22 mouse cellular contexts compared by ENCODE assay signal in genomic region chr1:133321267-133321925, GRCm38 (mm10). TPM values are rescaled to one million over a fixed set of nuclear protein-coding genes. Genes with fewer than 3 reads are reported as not detected.
A peak's percentile ranks its signal among the peaks of the same experiment; 100 is the strongest.
DNase-seq lines count a peak whose midpoint lies in the region; ATAC-seq lines count a peak whose summit lies in the region.
"Had no signal": no experiment of that assay in that cellular context is flagged by ENCODE, and none has a peak within 500 bp of the region (broad histone marks: within the 10 kb centered on the region; RNA-seq: fewer than 3 reads in every experiment).

Kiss1 (plus strand) TSS chr1:133321875.

- DNase-seq in hindbrain, embryonic 11.5 days (ENCODE audit: low spot score) = no peak
- DNase-seq in midbrain, embryonic 11.5 days (ENCODE audit: low spot score, missing footprints) = no peak
- DNase-seq in lung, adult 18-20 months = peak; percentile 48 to 74
- DNase-seq in lung, postnatal 25 days (ENCODE audit: low spot score) = peak; percentile 65
- DNase-seq: adrenal gland, adult 2 months; cerebellum, adult 9-10 months; kidney, adult 8-10 months; kidney, postnatal 4 days; liver, postnatal 0 days; spleen, adult 18-20 months; thymus, postnatal 25 days had no signal

- no peak within 1 kb of the TSS; the same call in 1 of the 2 replicates for H3K27ac ChIP-seq in hindbrain, embryonic 13.5 days
- no peak within 1 kb of the TSS for H3K27ac ChIP-seq in hindbrain, embryonic 11.5 days (ENCODE audit: low read depth, low read length)
- H3K27ac ChIP-seq in midbrain, embryonic 15.5 days = no peak within 1 kb of the TSS
- no peak within 1 kb of the TSS for H3K27ac ChIP-seq in midbrain, embryonic 11.5 days (ENCODE audit: low read depth, low read length)
- no peak within 1 kb of the TSS for H3K27ac ChIP-seq in neural tube, embryonic 15.5 days (replicated peaks)
- H3K27ac ChIP-seq: hindbrain, embryonic 15.5 days; midbrain, embryonic 12.5 days; stomach, embryonic 15.5 days had no signal

- H3K9ac ChIP-seq in hindbrain, embryonic 13.5 days = no peak within 1 kb of the TSS
- H3K9ac ChIP-seq in hindbrain, embryonic 11.5 days (ENCODE audit: low read depth, low read length) = no peak within 1 kb of the TSS
- no peak within 1 kb of the TSS for H3K9ac ChIP-seq in midbrain, embryonic 15.5 days
- no peak within 1 kb of the TSS for H3K9ac ChIP-seq in midbrain, embryonic 11.5 days (ENCODE audit: low read length)
- no peak within 1 kb of the TSS for H3K9ac ChIP-seq in neural tube, embryonic 15.5 days (replicated peaks)
- H3K9ac ChIP-seq: hindbrain, embryonic 15.5 days; liver, postnatal 0 days; midbrain, embryonic 12.5 days; stomach, embryonic 15.5 days had no signal

- no peaks in the 10 kb centered on the region for H3K9me3 ChIP-seq in hindbrain, embryonic 13.5 days
- H3K9me3 ChIP-seq in hindbrain, embryonic 11.5 days (ENCODE audit: control insufficient read depth, low read length) = no peaks in the 10 kb centered on the region
- no peaks in the 10 kb centered on the region for H3K9me3 ChIP-seq in midbrain, embryonic 15.5 days
- H3K9me3 ChIP-seq in midbrain, embryonic 11.5 days (ENCODE audit: control insufficient read depth, low read length) = no peaks in the 10 kb centered on the region
- no peaks in the 10 kb centered on the region for H3K9me3 ChIP-seq in neural tube, embryonic 15.5 days (replicated peaks)
- H3K9me3 ChIP-seq: hindbrain, embryonic 15.5 days; stomach, embryonic 15.5 days had no signal

- 0 out of 2 replicates have a peak, but pooled peaks have one; percentile 36 for ATAC-seq in hindbrain, embryonic 13.5 days (ENCODE audit: low FRiP score)
- ATAC-seq in hindbrain, embryonic 11.5 days (ENCODE audit: low FRiP score) = no peak
- ATAC-seq in midbrain, embryonic 15.5 days (replicated peaks) = peak; percentile 57; the same call in 1 of the 2 replicates
- ATAC-seq in midbrain, embryonic 11.5 days (ENCODE audit: low FRiP score) = no peak
- ATAC-seq in monocyte, adult 5-6 weeks (replicated peaks; ENCODE audit: insufficient number of reproducible peaks, low FRiP score, low TSS enrichment, poor library complexity, severe bottlenecking) = no peak
- no peak for ATAC-seq in neural tube, embryonic 15.5 days (ENCODE audit: low FRiP score)
- ATAC-seq: liver, postnatal 0 days had no signal

- no peak within 1 kb of the TSS for H3K4me2 ChIP-seq in hindbrain, embryonic 13.5 days
- H3K4me2 ChIP-seq in hindbrain, embryonic 11.5 days (replicated peaks; ENCODE audit: low read depth, low read length) = no peak within 1 kb of the TSS
- H3K4me2 ChIP-seq in midbrain, embryonic 15.5 days = no peak within 1 kb of the TSS
- H3K4me2 ChIP-seq in midbrain, embryonic 11.5 days = no peak within 1 kb of the TSS
- no peak within 1 kb of the TSS for H3K4me2 ChIP-seq in neural tube, embryonic 15.5 days
- H3K4me2 ChIP-seq: hindbrain, embryonic 15.5 days; midbrain, embryonic 12.5 days; stomach, embryonic 15.5 days had no signal

- no peaks in the 10 kb centered on the region for H3K36me3 ChIP-seq in hindbrain, embryonic 13.5 days
- no peaks in the 10 kb centered on the region for H3K36me3 ChIP-seq in hindbrain, embryonic 11.5 days (ENCODE audit: control insufficient read depth, insufficient read depth, low read length)
- no peaks in the 10 kb centered on the region for H3K36me3 ChIP-seq in midbrain, embryonic 15.5 days (replicated peaks)
- H3K36me3 ChIP-seq in midbrain, embryonic 11.5 days (ENCODE audit: control insufficient read depth, insufficient read depth, low read length) = no peaks in the 10 kb centered on the region
- no peaks in the 10 kb centered on the region for H3K36me3 ChIP-seq in neural tube, embryonic 15.5 days
- H3K36me3 ChIP-seq: G1E; hindbrain, embryonic 15.5 days; midbrain, embryonic 12.5 days; stomach, embryonic 15.5 days had no signal

- H3K4me1 ChIP-seq in hindbrain, embryonic 13.5 days (replicated peaks) = peaks cover 19% of the 10 kb centered on the region
- H3K4me1 ChIP-seq in hindbrain, embryonic 11.5 days (replicated peaks; ENCODE audit: control insufficient read depth, insufficient read depth, low read length) = no peaks in the 10 kb centered on the region
- no peaks in the 10 kb centered on the region for H3K4me1 ChIP-seq in midbrain, embryonic 15.5 days
- no peaks in the 10 kb centered on the region for H3K4me1 ChIP-seq in midbrain, embryonic 11.5 days (ENCODE audit: control insufficient read depth, insufficient read depth, low read length)
- no peaks in the 10 kb centered on the region for H3K4me1 ChIP-seq in neural tube, embryonic 15.5 days
- H3K4me1 ChIP-seq: hindbrain, embryonic 15.5 days; stomach, embryonic 15.5 days had no signal

- 0 out of 2 replicates have a peak, but pooled peaks cover 3% of the 10 kb centered on the region for H3K27me3 ChIP-seq in hindbrain, embryonic 13.5 days
- H3K27me3 ChIP-seq in hindbrain, embryonic 11.5 days (ENCODE audit: control insufficient read depth, insufficient read depth, low read length) = no peaks in the 10 kb centered on the region
- no peaks in the 10 kb centered on the region for H3K27me3 ChIP-seq in midbrain, embryonic 15.5 days (replicated peaks)
- H3K27me3 ChIP-seq in midbrain, embryonic 11.5 days (ENCODE audit: control insufficient read depth, insufficient read depth, low read length) = no peaks in the 10 kb centered on the region
- no peaks in the 10 kb centered on the region for H3K27me3 ChIP-seq in neural tube, embryonic 15.5 days (replicated peaks)
- H3K27me3 ChIP-seq: hindbrain, embryonic 15.5 days; stomach, embryonic 15.5 days had no signal

- no peak within 1 kb of the TSS for H3K4me3 ChIP-seq in hindbrain, embryonic 13.5 days
- no peak within 1 kb of the TSS for H3K4me3 ChIP-seq in hindbrain, embryonic 11.5 days (ENCODE audit: low read depth, low read length)
- H3K4me3 ChIP-seq in midbrain, embryonic 15.5 days = no peak within 1 kb of the TSS
- no peak within 1 kb of the TSS for H3K4me3 ChIP-seq in midbrain, embryonic 11.5 days (ENCODE audit: low read depth, low read length)
- H3K4me3 ChIP-seq in neural tube, embryonic 15.5 days (replicated peaks) = no peak within 1 kb of the TSS
- H3K4me3 ChIP-seq: hindbrain, embryonic 15.5 days; midbrain, embryonic 12.5 days; stomach, embryonic 15.5 days had no signal

- WGBS in hindbrain, embryonic 13.5 days = 80% methylated on average over 13 of the region's 13 CpGs
- 89% methylated on average over 13 of the region's 13 CpGs for WGBS in hindbrain, embryonic 11.5 days
- WGBS in midbrain, embryonic 15.5 days = 79% methylated on average over 13 of the region's 13 CpGs
- WGBS in midbrain, embryonic 11.5 days = 83% methylated on average over 13 of the region's 13 CpGs
- 79% methylated on average over 13 of the region's 13 CpGs for WGBS in neural tube, embryonic 15.5 days

RNA-seq across cellular contexts. Expression of gene Kiss1, which starts in this region (rescaled TPM):
- 0.38 TPM in 1 of 2 replicates, not detected in the other for polyA plus RNA-seq in hindbrain, embryonic 13.5 days (2015; fragmentation: Nextera tagmentation; extraction: Ambion mirVana)
- polyA plus RNA-seq in hindbrain, embryonic 11.5 days (2014; fragmentation: Nextera tagmentation; extraction: Ambion mirVana) = not detected in 2 replicates
- not detected in 2 replicates for polyA plus RNA-seq in midbrain, embryonic 15.5 days (2015; fragmentation: Nextera tagmentation; extraction: Ambion mirVana)
- not detected in 2 replicates for polyA plus RNA-seq in midbrain, embryonic 11.5 days (2014; fragmentation: Nextera tagmentation; extraction: Ambion mirVana)
- not detected in 3 replicates for total RNA-seq in monocyte, adult 5-6 weeks (2017)
- not detected in 2 replicates for polyA plus RNA-seq in neural tube, embryonic 15.5 days (2015; fragmentation: Nextera tagmentation; extraction: Ambion mirVana)
- total RNA-seq: adrenal gland, adult 2 months; G1E had no signal
- polyA plus RNA-seq: adrenal gland, adult 2 months; G1E; heart, embryonic 16.5 days; limb, embryonic 14.5 days; liver, postnatal 0 days; midbrain, embryonic 12.5 days; neural tube, embryonic 11.5 days; stomach, embryonic 15.5 days had no signal

Comparison
In these comparisons a context has a peak if more than half of its experiments do, and no peak if none do; other contexts are left out.
1. Peak in ATAC-seq in hindbrain, embryonic 13.5 days; RNA of the gene not detected or under 1 TPM.
2. Peak in ATAC-seq in midbrain, embryonic 15.5 days; RNA of the gene not detected or under 1 TPM.
3. DNase-seq: peak in lung, adult 18-20 months (2 of 2) and lung, postnatal 25 days (single experiment); none in hindbrain, embryonic 11.5 days (single experiment) and midbrain, embryonic 11.5 days (single experiment).